ENCODE assay signal across 7 mouse cellular contexts in genomic region chr12:85270319-85270718, GRCm38 (mm10). TPM values are rescaled to one million over a fixed set of nuclear protein-coding genes. Genes with fewer than 3 reads are reported as not detected.
A peak's percentile ranks its signal among the peaks of the same experiment; 100 is the strongest.
DNase-seq lines count a peak whose midpoint lies in the region; ATAC-seq and TF ChIP-seq lines count a peak whose summit lies in the region.

TSS of gene Mlh3 (minus strand) at chr12:85270599.

- peak within 1 kb of the TSS; percentile 88 for H3K4me3 ChIP-seq in bone marrow, adult 2 months (replicated peaks; ENCODE audit: control insufficient read depth, low read depth, low read length)
- peak within 1 kb of the TSS; percentile 62 for H3K4me3 ChIP-seq in embryonic facial prominence, embryonic 15.5 days (replicated peaks)
- peak within 1 kb of the TSS; percentile 69 for H3K4me3 ChIP-seq in heart, embryonic 10.5 days
- peak within 1 kb of the TSS; percentile 57 for H3K4me3 ChIP-seq in kidney, embryonic 14.5 days (ENCODE audit: low read length)
- peak within 1 kb of the TSS; percentile 44 for H3K4me3 ChIP-seq in limb, embryonic 14.5 days (replicated peaks; ENCODE audit: low read length)
- peak within 1 kb of the TSS; percentile 48 for H3K4me3 ChIP-seq in midbrain, embryonic 16.5 days (ENCODE audit: low read depth, low read length)

- peak; percentile 32; the same call in 1 of the 2 replicates for TF ChIP-seq CTCF in bone marrow, adult 2 months (IDR thresholded peaks at IDR 0.05; ENCODE audit: control insufficient read depth, insufficient read depth, low read length)

- H3K9me3 ChIP-seq in embryonic facial prominence, embryonic 15.5 days (replicated peaks) = no peaks in the 10 kb centered on the region
- no peaks in the 10 kb centered on the region for H3K9me3 ChIP-seq in heart, embryonic 10.5 days
- H3K9me3 ChIP-seq in kidney, embryonic 14.5 days (ENCODE audit: control insufficient read depth, low read length) = no peaks in the 10 kb centered on the region
- no peaks in the 10 kb centered on the region for H3K9me3 ChIP-seq in limb, embryonic 14.5 days (ENCODE audit: control insufficient read depth, low read length)
- no peaks in the 10 kb centered on the region for H3K9me3 ChIP-seq in midbrain, embryonic 16.5 days (replicated peaks; ENCODE audit: control insufficient read depth, low read length, poor library complexity, severe bottlenecking)

- WGBS in bone marrow, adult 2 months = 1% methylated on average over 35 of the region's 35 CpGs
- WGBS in embryonic facial prominence, embryonic 15.5 days = 2% methylated on average over 35 of the region's 35 CpGs
- WGBS in heart, embryonic 10.5 days = 1% methylated on average over 35 of the region's 35 CpGs
- 1% methylated on average over 35 of the region's 35 CpGs for WGBS in kidney, embryonic 14.5 days
- under 1% methylated on average over 29 of the region's 35 CpGs for WGBS in limb, embryonic 14.5 days
- 0% methylated on average over 35 of the region's 35 CpGs for WGBS in midbrain, embryonic 16.5 days

- 0 out of 2 replicates have a peak, but pooled peaks cover 4% of the 10 kb centered on the region for H3K36me3 ChIP-seq in embryonic facial prominence, embryonic 15.5 days
- peaks cover 9% of the 10 kb centered on the region for H3K36me3 ChIP-seq in heart, embryonic 10.5 days
- H3K36me3 ChIP-seq in kidney, embryonic 14.5 days (ENCODE audit: control insufficient read depth, insufficient read depth, low read length) = no peaks in the 10 kb centered on the region; the same call in 1 of the 2 replicates
- 0 out of 2 replicates have a peak, but pooled peaks cover 6% of the 10 kb centered on the region for H3K36me3 ChIP-seq in limb, embryonic 14.5 days (ENCODE audit: control insufficient read depth, insufficient read depth, low read length)
- H3K36me3 ChIP-seq in midbrain, embryonic 16.5 days (ENCODE audit: control insufficient read depth, insufficient read depth, low read length) = no peaks in the 10 kb centered on the region

- peak within 1 kb of the TSS; percentile 28 for H3K9ac ChIP-seq in embryonic facial prominence, embryonic 15.5 days
- H3K9ac ChIP-seq in kidney, embryonic 14.5 days (ENCODE audit: low read depth, low read length) = peak within 1 kb of the TSS; percentile 65
- peak within 1 kb of the TSS; percentile 63 for H3K9ac ChIP-seq in limb, embryonic 14.5 days (ENCODE audit: low read depth, low read length, severe bottlenecking)
- peak within 1 kb of the TSS; percentile 73 for H3K9ac ChIP-seq in midbrain, embryonic 16.5 days (ENCODE audit: low read depth, low read length)

- no peaks in the 10 kb centered on the region for H3K4me1 ChIP-seq in bone marrow, adult 2 months (ENCODE audit: control insufficient read depth, insufficient read depth, low read length)
- H3K4me1 ChIP-seq in embryonic facial prominence, embryonic 15.5 days = peaks cover 33% of the 10 kb centered on the region
- 0 out of 2 replicates have a peak, but pooled peaks cover 9% of the 10 kb centered on the region for H3K4me1 ChIP-seq in heart, embryonic 10.5 days
- peaks cover 12% of the 10 kb centered on the region for H3K4me1 ChIP-seq in kidney, embryonic 14.5 days (ENCODE audit: control insufficient read depth, insufficient read depth, low read length)
- peaks cover 12% of the 10 kb centered on the region for H3K4me1 ChIP-seq in limb, embryonic 14.5 days (ENCODE audit: control insufficient read depth, insufficient read depth, low read length)
- H3K4me1 ChIP-seq in midbrain, embryonic 16.5 days (ENCODE audit: control insufficient read depth, insufficient read depth, low read length) = peaks cover 4% of the 10 kb centered on the region; the same call in 1 of the 2 replicates

- H3K27ac ChIP-seq in bone marrow, adult 2 months (ENCODE audit: control insufficient read depth, insufficient read depth, low read depth, low read length, poor library complexity) = peak within 1 kb of the TSS; percentile 35; the same call in 1 of the 2 replicates
- peak within 1 kb of the TSS; percentile 87 for H3K27ac ChIP-seq in embryonic facial prominence, embryonic 15.5 days (replicated peaks)
- peak within 1 kb of the TSS; percentile 92 for H3K27ac ChIP-seq in heart, embryonic 10.5 days
- H3K27ac ChIP-seq in kidney, embryonic 14.5 days (ENCODE audit: low read depth, low read length) = peak within 1 kb of the TSS; percentile 81
- H3K27ac ChIP-seq in limb, embryonic 14.5 days (replicated peaks; ENCODE audit: low read depth, low read length) = peak within 1 kb of the TSS; percentile 71
- peak within 1 kb of the TSS; percentile 84 for H3K27ac ChIP-seq in midbrain, embryonic 16.5 days (ENCODE audit: low read length)

- peak; percentile 94 for DNase-seq in heart, embryonic 10.5 days (ENCODE audit: low spot score)
- peak; percentile 86 for DNase-seq in limb, embryonic 14.5 days (ENCODE audit: low spot score)
- DNase-seq in spleen, postnatal 10 days (ENCODE audit: low spot score in 2 of 2) = peak; percentile 69 to 88

- TF ChIP-seq POLR2A in bone marrow, adult 2 months (IDR thresholded peaks at IDR 0.05; ENCODE audit: borderline replicate concordance, control insufficient read depth, low read depth, low read length) = peak; percentile 62; the same call in 1 of the 2 replicates
- peak; percentile 81; the same call in 1 of the 2 replicates for TF ChIP-seq POLR2A in limb, embryonic 14.5 days (IDR thresholded peaks at IDR 0.05; ENCODE audit: borderline replicate concordance, extremely low read depth, insufficient read depth, insufficient read length)

- peak within 1 kb of the TSS; percentile 54 for H3K4me2 ChIP-seq in embryonic facial prominence, embryonic 15.5 days (replicated peaks)
- H3K4me2 ChIP-seq in kidney, embryonic 14.5 days (replicated peaks; ENCODE audit: low read depth, low read length) = peak within 1 kb of the TSS; percentile 61
- peak within 1 kb of the TSS; percentile 57 for H3K4me2 ChIP-seq in limb, embryonic 14.5 days (replicated peaks; ENCODE audit: low read depth, low read length, severe bottlenecking)
- peak within 1 kb of the TSS; percentile 64 for H3K4me2 ChIP-seq in midbrain, embryonic 16.5 days (ENCODE audit: low read length)

- peak; percentile 76; the same call in 1 of the 2 replicates for ATAC-seq in embryonic facial prominence, embryonic 15.5 days (ENCODE audit: insufficient number of reproducible peaks, low FRiP score, low TSS enrichment, low read depth)
- peak; percentile 80 for ATAC-seq in kidney, embryonic 14.5 days (ENCODE audit: low FRiP score, low TSS enrichment)
- ATAC-seq in limb, embryonic 14.5 days (ENCODE audit: low FRiP score, low read depth) = peak; percentile 88
- peak; percentile 97 for ATAC-seq in midbrain, embryonic 16.5 days

- H3K27me3 ChIP-seq in embryonic facial prominence, embryonic 15.5 days = no peaks in the 10 kb centered on the region
- H3K27me3 ChIP-seq in heart, embryonic 10.5 days (ENCODE audit: insufficient read depth, poor library complexity, severe bottlenecking) = no peaks in the 10 kb centered on the region
- no peaks in the 10 kb centered on the region for H3K27me3 ChIP-seq in kidney, embryonic 14.5 days (ENCODE audit: control insufficient read depth, insufficient read depth, low read length)
- H3K27me3 ChIP-seq in limb, embryonic 14.5 days (ENCODE audit: control insufficient read depth, insufficient read depth, low read length) = no peaks in the 10 kb centered on the region
- H3K27me3 ChIP-seq in midbrain, embryonic 16.5 days (ENCODE audit: control insufficient read depth, insufficient read depth, low read depth, low read length) = no peaks in the 10 kb centered on the region

RNA-seq across cellular contexts. Expression of gene Mlh3, which starts in this region (rescaled TPM):
- polyA plus RNA-seq in bone marrow, adult 2 months (2011; ENCODE audit: insufficient read depth, insufficient read length, low replicate concordance, missing spikeins) = 5.2 and 6.2 TPM in 2 replicates
- 7.5 and 8.4 TPM in 2 replicates for polyA plus RNA-seq in embryonic facial prominence, embryonic 15.5 days (2015; fragmentation: Nextera tagmentation; extraction: Ambion mirVana)
- polyA plus RNA-seq in heart, embryonic 10.5 days (2016; fragmentation: Nextera tagmentation; extraction: Ambion mirVana) = 6.8 and 7.0 TPM in 2 replicates
- 6.2 and 10.8 TPM in 2 replicates for polyA plus RNA-seq in kidney, embryonic 14.5 days (2014; fragmentation: Nextera tagmentation; extraction: Ambion mirVana)
- 11.3 and 12.3 TPM in 2 replicates for polyA plus RNA-seq in limb, embryonic 14.5 days (2012; rRNA removed)
- 8.6 and 9.3 TPM in 2 replicates for polyA plus RNA-seq in limb, embryonic 14.5 days (2014; fragmentation: Nextera tagmentation; extraction: Ambion mirVana)
- polyA plus RNA-seq in midbrain, embryonic 16.5 days (2015; fragmentation: Nextera tagmentation; extraction: Ambion mirVana) = 9.0 and 9.1 TPM in 2 replicates

Comparison
In these comparisons a context has a peak if more than half of its experiments do, and no peak if none do; other contexts are left out.
1. Peak in every context shown above with its lines: DNase-seq, ATAC-seq, H3K4me3 ChIP-seq and H3K27ac ChIP-seq.
2. H3K27ac ChIP-seq: peak in every context shown above with its lines; median percentile 92 in heart, embryonic 10.5 days; 87 in embryonic facial prominence, embryonic 15.5 days; 84 in midbrain, embryonic 16.5 days; 81 in kidney, embryonic 14.5 days; 71 in limb, embryonic 14.5 days; 35 in bone marrow, adult 2 months.